Mouse (Mus musculus) left cerebral cortex, postnatal 36 days (tissue): ENCODE measurements around the gene Coq10b. TPM values are rescaled to one million over a fixed set of nuclear protein-coding genes. Genes with fewer than 3 reads are reported as not detected.

Experiments used
- DNase-seq, 2 experiments: peaks; one replicate each; pipeline ENCODE4 v3.0.0; 2021 to 2022; ENCODE audit warnings: low spot score in 2 of 2, mixed read lengths in 1 of 2
- intact Hi-C: fragments of 180-260 bp; cut with DNase I; formaldehyde crosslinking; loops from one replicate; pipeline ENCODE4 v1.15.1; 2025
- total RNA-seq, 2 experiments: library from RNA; stranded (reverse); gene quantifications; 2 replicates each; pipeline ENCODE4 v1.2.3; 2021

Coq10b gene
- total RNA-seq, 2 experiments from 2014 or later = 31.8 to 36.1 TPM

GRCm38 (mm10) chr1:55089498-55090064 is 37.0 kb downstream of the Coq10b start:
- intact Hi-C loops = loop anchor here (5.0 kb wide), 1 partner anchor 148 kb away; the partner anchor contains the start of gene Mars2
- no peak for DNase-seq

- DNase-seq = no peak
- intact Hi-C loops = no loop called here
Observed at GRCm38 (mm10) chr1:55092056-55092455, 39.5 kb downstream of the Coq10b start.

DNA sequence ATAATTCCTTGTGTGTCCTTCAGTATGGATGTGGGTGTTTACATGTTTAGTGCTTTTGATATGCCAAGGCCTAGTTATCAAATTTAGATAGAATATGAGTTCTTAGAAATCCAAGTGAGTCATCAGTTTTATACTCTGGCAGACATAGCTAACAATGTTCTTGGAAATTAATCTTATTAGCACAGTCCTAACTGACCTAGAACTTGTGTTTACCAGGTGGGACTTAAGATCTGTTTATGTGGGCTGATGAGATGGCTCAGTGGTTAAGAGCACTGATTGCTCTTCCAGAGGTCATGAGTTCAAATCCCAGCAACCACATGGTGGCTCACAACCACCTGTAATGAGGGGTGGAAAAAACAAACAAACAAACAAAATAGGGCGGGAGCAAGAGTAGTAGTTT is 39.9 kb downstream of the Coq10b start:
- intact Hi-C loops = no loop called here
- DNase-seq = no peak

DNA sequence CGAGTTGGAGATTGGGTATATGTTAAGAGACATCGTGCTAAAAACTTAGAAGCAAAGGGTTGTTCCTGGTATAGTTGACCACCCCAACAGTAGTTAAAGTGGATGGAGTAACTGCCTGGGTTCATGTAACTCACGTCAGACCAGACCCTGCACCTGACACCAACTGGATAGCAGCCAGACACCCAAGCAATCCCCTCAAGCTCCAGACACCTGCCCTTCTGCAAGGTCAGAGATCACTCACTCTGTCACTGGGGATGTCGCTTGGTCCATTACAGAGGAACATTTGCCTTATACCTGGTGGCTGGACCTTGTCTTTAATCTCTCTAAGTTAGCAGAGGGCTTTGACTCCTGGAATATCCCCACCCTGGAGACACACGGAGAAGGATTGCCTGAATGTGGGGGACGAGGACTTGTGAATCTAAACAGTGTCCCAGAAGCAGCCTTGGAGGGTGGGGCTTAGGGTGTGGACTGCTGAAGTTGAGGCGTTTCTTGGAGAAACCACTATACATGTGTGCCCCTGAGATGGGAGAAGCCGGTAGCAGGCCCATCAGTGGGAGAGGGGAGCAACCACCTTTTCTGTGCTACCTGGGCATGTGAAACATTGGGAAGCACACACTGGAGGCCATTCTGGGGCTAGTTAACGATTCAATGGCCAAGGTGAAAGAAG is 54.5 kb downstream of the Coq10b start:
- DNase-seq = no peak
- intact Hi-C loops = no loop called here

DNA sequence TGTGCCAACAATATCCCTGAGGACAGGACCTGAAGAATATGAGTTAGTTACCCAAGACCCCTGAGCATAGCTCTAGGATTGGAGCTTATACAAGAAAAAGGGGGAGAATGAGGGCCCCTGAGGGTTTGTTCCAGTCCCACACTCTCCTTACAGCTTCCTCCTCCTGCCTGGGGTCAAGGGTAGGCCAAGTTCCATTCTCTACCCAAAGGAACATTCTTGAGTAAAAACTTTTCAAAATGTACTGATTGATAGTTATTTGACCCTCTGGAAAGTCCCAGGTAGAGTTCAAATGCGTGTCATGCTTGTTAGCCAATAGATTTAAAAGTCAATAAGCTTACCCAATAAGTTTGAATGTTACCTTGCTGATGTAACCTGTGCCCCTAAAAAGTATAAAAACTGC is 55.1 kb downstream of the Coq10b start:
- intact Hi-C loops = no loop called here

GRCm38 (mm10) chr1:55108473-55108872 is 55.9 kb downstream of the Coq10b start:
- intact Hi-C loops = no loop called here
- DNase-seq = no peak

More for the DNA sequence above, 55.1 kb downstream of the Coq10b start:
- no peak for DNase-seq

DNA sequence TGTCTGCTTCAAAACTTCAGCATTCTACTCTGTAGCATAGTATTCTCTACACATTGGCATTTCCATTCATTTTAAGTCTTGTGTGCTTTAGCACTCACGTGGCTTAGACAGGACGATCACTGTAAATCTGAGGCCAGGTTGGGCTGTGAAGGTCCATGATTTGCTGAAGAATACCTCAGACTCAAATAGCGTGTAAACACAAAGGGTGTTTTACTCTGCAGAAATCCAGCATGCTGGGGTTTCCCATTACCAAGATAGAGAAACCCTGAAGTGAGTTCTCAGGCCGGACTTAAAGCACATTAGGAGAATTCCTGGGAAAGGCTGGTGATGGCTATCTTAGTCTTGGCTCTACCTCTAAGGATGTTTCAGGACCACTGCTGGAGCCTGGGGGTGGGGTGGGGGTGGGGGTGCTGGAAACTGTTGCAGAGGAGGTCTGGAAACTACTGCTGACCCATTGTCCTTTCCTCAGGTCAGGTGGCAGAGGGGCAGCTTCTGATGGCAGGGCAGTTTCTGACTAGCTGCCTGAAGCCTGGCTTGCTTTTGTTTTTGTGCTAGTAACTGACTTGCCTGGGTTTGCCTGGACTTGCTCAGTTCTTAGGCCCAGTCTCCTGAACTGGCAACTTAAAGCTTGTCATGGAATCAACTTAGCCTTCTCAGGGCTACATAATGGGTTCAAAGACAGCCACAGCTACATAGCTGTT is 56.6 kb downstream of the Coq10b start:
- intact Hi-C loops = no loop called here
- DNase-seq = no peak

Other genes with a start within 250 kb of the Coq10b start
- gene Ankrd44, start 126.4 kb upstream of the Coq10b start, total RNA-seq = 10 to 100 TPM; 19.7 to 21.7 TPM
- gene Sf3b1, start 25.3 kb upstream of the Coq10b start, total RNA-seq = 100 to 1,000 TPM; 131 to 167 TPM
- 10 to 100 TPM; 81.2 to 91.0 TPM for gene Hspe1, start 35.4 kb downstream of the Coq10b start, total RNA-seq
- gene Hspd1, start 35.5 kb downstream of the Coq10b start, total RNA-seq = 100 to 1,000 TPM; 150 to 161 TPM
- gene Mob4, start 78.5 kb downstream of the Coq10b start, total RNA-seq = 10 to 100 TPM; 51.0 to 54.8 TPM
- 10 to 100 TPM; 19.8 to 22.9 TPM for gene Rftn2, start 174.0 kb downstream of the Coq10b start, total RNA-seq
- gene Mars2, start 184.4 kb downstream of the Coq10b start, total RNA-seq = 1 to 10 TPM; 8.4 to 9.8 TPM